Mouse (Mus musculus) lung, embryonic 15.5 days (tissue): Measurements from ENCODE around the gene Rapgef4. TPM values are rescaled to one million over a fixed set of nuclear protein-coding genes. Genes with fewer than 3 reads are reported as not detected.
"Not testable (repeated sequence)": the region's sequence is repeated elsewhere in the genome, so short reads cannot be mapped to it uniquely, and the experiment has no call there.

Experiments
- ATAC-seq: fragments of 200-750 bp; cut with Nextera tagmentation; 2 replicates; pipeline ENCODE4 v1.8.0; 2017; ENCODE audit warnings: moderate number of reproducible peaks, borderline replicate concordance; ENCODE audit not compliant: low FRiP score, low TSS enrichment; ENCODE audit errors: extremely low read depth
- H3K27ac ChIP-seq: fragments of 300-500 bp; sonication (generic); 2 replicates; pipeline ENCODE4 v1.5.1; 2015; ENCODE audit warnings: moderate library complexity, mild to moderate bottlenecking, inconsistent platforms
- H3K27me3 ChIP-seq: fragments of 300-500 bp; sonication (generic); 2 replicates; pipeline ENCODE4 v1.6.1; 2015; ENCODE audit warnings: inconsistent platforms
- H3K36me3 ChIP-seq: fragments of 300-500 bp; sonication (generic); 2 replicates; pipeline ENCODE4 v1.6.1; 2015; ENCODE audit warnings: inconsistent platforms
- H3K4me1 ChIP-seq: fragments of 300-500 bp; sonication (generic); 2 replicates; pipeline ENCODE4 v1.6.1; 2015; ENCODE audit warnings: inconsistent platforms
- H3K4me2 ChIP-seq: fragments of 300-500 bp; sonication (generic); 2 replicates; pipeline ENCODE4 v1.6.1; 2015; ENCODE audit warnings: inconsistent platforms, mild to moderate bottlenecking, moderate library complexity
- H3K4me3 ChIP-seq: fragments of 300-500 bp; sonication (generic); 2 replicates; pipeline ENCODE4 v1.5.1; 2015; ENCODE audit warnings: mild to moderate bottlenecking, inconsistent platforms
- H3K9ac ChIP-seq: fragments of 300-500 bp; sonication (generic); 2 replicates; pipeline ENCODE4 v1.6.1; 2015; ENCODE audit warnings: inconsistent platforms
- H3K9me3 ChIP-seq: fragments of 300-500 bp; sonication (generic); 2 replicates; pipeline ENCODE4 v1.6.1; 2016; ENCODE audit warnings: inconsistent platforms
- WGBS: fragments of 180-500 bp; shearing (Covaris S2); methylation state at CpG from one replicate; pipeline ENCODE4 v1.1.7; 2015; 5-methylcytosine and 5-hydroxymethylcytosine counted together
- polyA plus RNA-seq: library from polyadenylated mRNA; unstranded; fragments of >200 nt; fragmentation: Nextera tagmentation; extraction: Ambion mirVana; gene quantifications from 2 replicates; pipeline ENCODE4 v1.2.1, GENCODE M21; 2015

Gene Rapgef4
- polyA plus RNA-seq, 1 experiment from 2014 or later: 5.0 TPM

GRCm38 (mm10) chr2:72132222-72132621, 151.2 kb downstream of the Rapgef4 start:
- Histone ChIP-seq H3K4me3 (no peak overlapping the region), H3K4me2 (no peak overlapping the region), H3K27ac (no peak overlapping the region), H3K27me3 (no peaks in the 10 kb centered on the region), H3K9ac (no peak overlapping the region), H3K4me1 (peaks cover 9% of the 10 kb centered on the region; the same call in 1 of the 2 replicates), H3K9me3 (no peaks in the 10 kb centered on the region), H3K36me3 (no peaks in the 10 kb centered on the region)
- WGBS: 84% methylated on average over 3 of the region's 3 CpGs
- no peak for ATAC-seq

DNA sequence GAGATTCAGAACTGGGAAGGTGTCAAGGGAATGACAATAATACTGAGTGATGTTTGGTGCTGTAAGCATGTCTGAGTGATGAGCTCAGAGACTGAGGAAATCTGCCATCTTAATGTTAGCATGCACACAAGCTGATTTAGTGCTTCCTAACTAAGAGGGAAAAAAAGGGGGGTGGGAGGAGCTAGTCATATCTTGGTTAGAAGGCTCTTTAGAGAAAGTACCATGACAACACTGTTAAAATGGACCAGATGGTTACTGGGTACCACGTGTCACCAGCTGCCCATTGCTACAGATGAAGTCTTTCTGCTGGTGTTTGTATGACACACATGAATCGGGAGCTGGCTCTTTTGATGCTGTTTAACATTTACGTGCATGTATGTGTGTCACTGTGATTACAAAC, 155.0 kb downstream of the Rapgef4 start:
- Histone ChIP-seq H3K4me3 (no peak overlapping the region), H3K4me1 (peaks cover 9% of the 10 kb centered on the region; the same call in 1 of the 2 replicates), H3K36me3 (no peaks in the 10 kb centered on the region), H3K27ac (no peak overlapping the region), H3K9me3 (no peaks in the 10 kb centered on the region), H3K4me2 (no peak overlapping the region), H3K9ac (no peak overlapping the region), H3K27me3 (no peaks in the 10 kb centered on the region)
- 52% methylated on average over 3 of the region's 3 CpGs for WGBS
- no peak for ATAC-seq

DNA sequence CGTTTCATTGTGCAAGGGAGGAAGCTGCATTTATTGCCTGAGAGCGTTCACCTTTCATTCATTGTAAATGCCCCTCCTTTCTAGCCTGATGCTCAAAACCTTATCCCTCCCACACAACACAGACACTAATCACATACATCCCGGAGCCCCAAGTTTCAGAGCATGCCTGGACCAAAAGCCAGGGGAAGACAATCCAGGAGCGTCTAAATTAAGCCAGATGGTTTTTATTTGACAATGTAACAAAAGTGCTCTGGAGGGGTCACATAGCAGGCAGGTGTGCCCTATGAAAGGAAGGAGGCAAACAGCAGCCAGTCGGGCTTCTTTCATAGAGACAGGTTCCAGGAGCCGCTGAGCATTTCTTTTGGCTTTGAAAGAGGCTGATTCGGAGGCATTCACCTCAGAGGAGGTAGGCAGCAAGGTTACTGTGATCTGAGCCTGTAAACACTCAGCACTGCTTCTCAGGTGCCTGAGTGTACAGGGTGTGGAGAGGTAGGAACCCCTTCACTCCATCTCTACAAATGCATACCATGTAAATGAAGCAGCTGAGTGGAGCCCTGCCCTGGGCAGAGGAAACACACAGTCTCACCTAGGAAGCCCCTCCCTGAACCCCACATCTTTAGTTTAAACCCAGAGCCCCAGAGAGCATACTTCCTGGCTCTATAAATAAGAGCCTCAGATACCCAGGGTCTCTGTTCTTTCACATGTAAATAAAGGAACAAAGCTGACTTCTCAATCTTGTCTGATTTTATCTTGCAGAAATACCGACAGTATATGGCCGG, 155.6 kb downstream of the Rapgef4 start:
- Histone ChIP-seq H3K9ac (no peak overlapping the region), H3K4me2 (no peak overlapping the region), H3K9me3 (no peaks in the 10 kb centered on the region), H3K36me3 (no peaks in the 10 kb centered on the region), H3K4me3 (no peak overlapping the region), H3K27ac (peak overlapping the region; percentile 3; the same call in 1 of the 2 replicates), H3K27me3 (no peaks in the 10 kb centered on the region), H3K4me1 (peaks cover 9% of the 10 kb centered on the region; the same call in 1 of the 2 replicates)
- 40% methylated on average over 9 of the region's 9 CpGs for WGBS
- peak; percentile 67; the same call in 1 of the 2 replicates for ATAC-seq

GRCm38 (mm10) chr2:72139863-72140845, 159.1 kb downstream of the Rapgef4 start:
- H3K27me3 ChIP-seq: no peaks in the 10 kb centered on the region
- H3K4me1 ChIP-seq: peaks cover 36% of the 10 kb centered on the region
- no peak overlapping the region for H3K4me2 ChIP-seq
- ATAC-seq: no peak
- no peak overlapping the region for H3K9ac ChIP-seq
- H3K36me3 ChIP-seq: no peaks in the 10 kb centered on the region
- no peak overlapping the region for H3K4me3 ChIP-seq
- H3K9me3 ChIP-seq: no peaks in the 10 kb centered on the region
- no peak overlapping the region for H3K27ac ChIP-seq
- WGBS: 78% methylated on average over 14 of the region's 14 CpGs

GRCm38 (mm10) chr2:72141091-72141490, 160.1 kb downstream of the Rapgef4 start:
- no peaks in the 10 kb centered on the region for H3K36me3 ChIP-seq
- H3K4me2 ChIP-seq: no peak overlapping the region
- no peak overlapping the region for H3K9ac ChIP-seq
- no peak overlapping the region for H3K4me3 ChIP-seq
- H3K27ac ChIP-seq: no peak overlapping the region
- H3K27me3 ChIP-seq: no peaks in the 10 kb centered on the region
- WGBS: 65% methylated on average over 8 of the region's 8 CpGs
- no peaks in the 10 kb centered on the region for H3K9me3 ChIP-seq
- no peak for ATAC-seq
- H3K4me1 ChIP-seq: peaks cover 44% of the 10 kb centered on the region

GRCm38 (mm10) chr2:72141732-72142131, 160.7 kb downstream of the Rapgef4 start:
- peaks cover 39% of the 10 kb centered on the region for H3K4me1 ChIP-seq
- not testable (repeated sequence) for H3K4me3 ChIP-seq, H3K9me3 ChIP-seq, H3K9ac ChIP-seq, H3K36me3 ChIP-seq, H3K4me2 ChIP-seq, ATAC-seq, H3K27ac ChIP-seq, H3K27me3 ChIP-seq
- WGBS: 86% methylated on average over 4 of the region's 4 CpGs

DNA sequence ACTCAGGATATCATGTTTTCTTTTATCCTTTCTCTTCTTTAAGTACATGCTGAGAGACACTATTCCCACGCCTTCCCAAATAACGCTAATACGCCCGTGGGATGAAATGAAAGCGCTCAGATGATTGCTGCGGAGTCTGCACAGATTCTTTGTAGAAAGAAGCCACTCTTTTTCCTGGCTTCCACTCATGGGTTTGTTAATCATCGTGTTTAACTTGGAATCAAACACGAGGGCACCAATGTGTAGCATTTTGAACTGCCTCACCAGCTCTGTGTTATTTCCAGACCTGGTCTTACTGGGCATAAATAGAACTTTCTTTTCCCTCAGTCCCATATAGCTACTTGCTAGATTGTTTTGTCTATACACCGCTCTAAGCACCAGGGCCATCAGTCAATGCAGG, 162.4 kb downstream of the Rapgef4 start:
- 84% methylated on average over 9 of the region's 9 CpGs for WGBS
- Histone ChIP-seq H3K9me3 (no peaks in the 10 kb centered on the region), H3K4me2 (no peak overlapping the region), H3K4me1 (peaks cover 40% of the 10 kb centered on the region), H3K4me3 (no peak overlapping the region), H3K9ac (no peak overlapping the region), H3K27ac (no peak overlapping the region), H3K27me3 (no peaks in the 10 kb centered on the region), H3K36me3 (no peaks in the 10 kb centered on the region)
- ATAC-seq: no peak

- ATAC-seq: peak; percentile 59
- Histone ChIP-seq H3K9ac (no peak overlapping the region), H3K27me3 (no peaks in the 10 kb centered on the region), H3K36me3 (no peaks in the 10 kb centered on the region), H3K4me2 (no peak overlapping the region), H3K9me3 (no peaks in the 10 kb centered on the region), H3K4me3 (no peak overlapping the region), H3K4me1 (peaks cover 44% of the 10 kb centered on the region), H3K27ac (peak overlapping the region; percentile 57)
- 21% methylated on average over 7 of the region's 7 CpGs for WGBS
Measured at GRCm38 (mm10) chr2:72144576-72145200, 163.6 kb downstream of the Rapgef4 start.

DNA sequence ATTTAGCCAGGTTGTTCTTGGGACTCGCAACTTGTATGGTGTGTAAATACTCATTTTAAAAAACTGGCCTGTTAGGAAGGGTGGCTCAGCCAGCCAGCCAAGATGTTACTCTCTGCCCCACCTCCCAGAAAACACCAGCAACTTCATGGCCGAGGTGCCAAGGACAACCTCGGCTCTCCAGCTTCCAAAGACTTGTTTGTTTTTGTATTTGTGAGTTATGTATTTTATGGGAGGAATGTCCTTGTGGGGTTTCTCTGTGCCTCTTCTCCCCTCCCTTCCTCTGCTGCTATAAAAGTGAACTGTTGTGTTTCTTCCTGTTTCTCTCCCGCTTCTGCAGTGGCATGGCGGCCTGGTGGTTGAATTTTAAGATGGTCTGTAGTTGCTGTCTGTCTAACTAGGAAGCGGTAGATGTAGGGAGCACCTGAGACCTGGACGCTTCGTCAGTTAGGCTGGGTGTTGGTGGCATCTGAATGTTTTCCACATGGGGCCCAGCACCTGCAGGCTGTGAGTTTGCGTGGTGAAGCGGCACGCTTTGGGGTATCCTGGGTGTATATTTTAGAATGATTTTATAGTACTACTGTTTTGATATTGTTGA, 164.3 kb downstream of the Rapgef4 start:
- H3K36me3 ChIP-seq: no peaks in the 10 kb centered on the region
- no peak overlapping the region for H3K4me2 ChIP-seq
- no peak overlapping the region for H3K9ac ChIP-seq
- ATAC-seq: no peak; the same call in 1 of the 2 replicates
- no peaks in the 10 kb centered on the region for H3K9me3 ChIP-seq
- peaks cover 44% of the 10 kb centered on the region for H3K4me1 ChIP-seq
- WGBS: 70% methylated on average over 11 of the region's 11 CpGs
- H3K27ac ChIP-seq: peak overlapping the region; percentile 57
- H3K4me3 ChIP-seq: no peak overlapping the region
- no peaks in the 10 kb centered on the region for H3K27me3 ChIP-seq

DNA sequence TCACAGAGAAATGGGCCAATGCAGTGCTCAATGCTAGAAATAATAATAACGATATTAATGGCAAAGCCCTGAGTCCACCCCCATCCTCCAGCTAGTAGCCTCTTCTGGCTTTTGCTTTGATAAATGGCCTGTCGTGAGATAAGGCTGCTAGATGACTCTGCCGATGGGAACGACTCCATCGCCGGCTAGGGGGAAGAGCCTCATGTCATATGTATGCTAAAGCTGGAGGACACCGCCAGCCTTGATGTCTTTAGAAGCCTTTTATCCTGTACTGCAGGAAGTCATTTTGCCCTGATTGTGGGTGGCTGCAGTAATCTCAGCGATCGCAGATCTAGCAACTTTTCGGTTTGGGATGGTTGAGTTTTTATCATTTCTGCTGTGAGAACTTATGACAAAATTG, 165.0 kb downstream of the Rapgef4 start:
- Histone ChIP-seq H3K9me3 (no peaks in the 10 kb centered on the region), H3K4me3 (no peak overlapping the region), H3K9ac (no peak overlapping the region), H3K27me3 (no peaks in the 10 kb centered on the region), H3K27ac (no peak overlapping the region), H3K4me2 (no peak overlapping the region), H3K4me1 (peaks cover 44% of the 10 kb centered on the region), H3K36me3 (no peaks in the 10 kb centered on the region)
- no peak for ATAC-seq
- 26% methylated on average over 10 of the region's 10 CpGs for WGBS

- Histone ChIP-seq H3K4me2 (no peak overlapping the region), H3K27ac (no peak overlapping the region), H3K9me3 (no peaks in the 10 kb centered on the region), H3K4me3 (no peak overlapping the region), H3K36me3 (no peaks in the 10 kb centered on the region), H3K9ac (no peak overlapping the region), H3K4me1 (peaks cover 44% of the 10 kb centered on the region), H3K27me3 (no peaks in the 10 kb centered on the region)
- 73% methylated on average over 7 of the region's 7 CpGs for WGBS
- ATAC-seq: no peak
Measured at GRCm38 (mm10) chr2:72147246-72147645, 166.2 kb downstream of the Rapgef4 start.
